Mouse (Mus musculus) hindbrain, postnatal 0 days (tissue): ENCODE data around the gene Gm6614. TPM values are rescaled to one million over a fixed set of nuclear protein-coding genes. Genes with fewer than 3 reads are reported as not detected.

Source experiments
- ATAC-seq: fragments of 200-750 bp; cut with Nextera tagmentation; 2 replicates; pipeline ENCODE4 v1.8.0; 2017; ENCODE audit warnings: mild to moderate bottlenecking, moderate TSS enrichment, moderate library complexity
- DNase-seq: peaks from one replicate; pipeline ENCODE4 v3.0.0-alpha.2; 2015; ENCODE audit warnings: low spot score
- H3K27ac ChIP-seq: fragments of 300-500 bp; sonication (generic); 2 replicates; pipeline ENCODE4 v1.5.1; 2014; ENCODE audit warnings: mild to moderate bottlenecking
- H3K27me3 ChIP-seq: fragments of 300-500 bp; sonication (generic); 2 replicates; pipeline ENCODE4 v1.6.1; 2014; ENCODE audit warnings: low read length, mixed read lengths; ENCODE audit not compliant: insufficient read depth
- H3K36me3 ChIP-seq: fragments of 300-500 bp; sonication (generic); 2 replicates; pipeline ENCODE4 v1.6.1; 2014; ENCODE audit warnings: low read length, mixed read lengths; ENCODE audit not compliant: insufficient read depth
- H3K4me1 ChIP-seq: fragments of 300-500 bp; sonication (generic); 2 replicates; pipeline ENCODE4 v1.6.1; 2014; ENCODE audit warnings: antibody characterized with exemption, low read length, mixed read lengths; ENCODE audit not compliant: insufficient read depth
- H3K4me2 ChIP-seq: fragments of 300-500 bp; sonication (generic); 2 replicates; pipeline ENCODE4 v1.6.1; 2014; ENCODE audit warnings: low read depth, mild to moderate bottlenecking, low read length, moderate library complexity, mixed read lengths
- H3K4me3 ChIP-seq: fragments of 300-500 bp; sonication (generic); 2 replicates; pipeline ENCODE4 v1.5.1; 2014; ENCODE audit warnings: low read length
- H3K9ac ChIP-seq: fragments of 300-500 bp; sonication (generic); replicated peaks from 2 replicates; pipeline ENCODE4 v1.6.1; 2014; ENCODE audit warnings: mild to moderate bottlenecking, low read length, moderate library complexity, mixed read lengths
- H3K9me3 ChIP-seq: fragments of 300-500 bp; sonication (generic); 2 replicates; pipeline ENCODE4 v1.6.1; 2016; ENCODE audit warnings: low read length, mixed read lengths
- CTCF ChIP-seq: IDR thresholded peaks from 2 replicates; pipeline ENCODE4 v1.5.1; 2016; ENCODE audit warnings: antibody characterized with exemption, control low read depth, low read depth
- WGBS: fragments of 180-500 bp; shearing (Covaris S2); extraction: QIAGEN DNeasy Blood & Tissue Kit; methylation state at CpG from one replicate; pipeline ENCODE4 v1.1.7; 2014; 5-methylcytosine and 5-hydroxymethylcytosine counted together
- polyA plus RNA-seq: library from polyadenylated mRNA; unstranded; fragments of >200 nt; fragmentation: Nextera tagmentation; extraction: Ambion mirVana; gene quantifications from 2 replicates; pipeline ENCODE4 v1.2.1, GENCODE M21; 2015
- total RNA-seq: library from RNA; depleted of rRNA; stranded (reverse); fragments of >200 nt; gene quantifications from 2 replicates; pipeline ENCODE4 v1.2.3, GENCODE M21; 2014

The Gm6614 gene
- total and polyA plus RNA-seq, 2 experiments from 2014 or later: 0.58 TPM; not detected in 1

- 92% methylated on average over 3 of the region's 3 CpGs for WGBS
- Histone ChIP-seq H3K27ac (no peak overlapping the region), H3K4me2 (no peak overlapping the region), H3K36me3 (no peaks in the 10 kb centered on the region), H3K9me3 (no peaks in the 10 kb centered on the region), H3K4me1 (no peaks in the 10 kb centered on the region), H3K27me3 (no peaks in the 10 kb centered on the region), H3K9ac (no peak overlapping the region), H3K4me3 (no peak overlapping the region)
- no peak for TF ChIP-seq CTCF
- DNase-seq (no peak), ATAC-seq (no peak)
These were observed 10.5 kb upstream of the Gm6614 start for GRCm38 (mm10) chr6:142021671-142022070.

GRCm38 (mm10) chr6:141986772-141987171, 24.4 kb downstream of the Gm6614 start:
- ATAC-seq (no peak), DNase-seq (no peak)
- Histone ChIP-seq H3K27me3 (no peaks in the 10 kb centered on the region), H3K4me3 (no peak overlapping the region), H3K27ac (no peak overlapping the region), H3K4me1 (no peaks in the 10 kb centered on the region), H3K36me3 (no peaks in the 10 kb centered on the region), H3K9ac (no peak overlapping the region), H3K4me2 (no peak overlapping the region), H3K9me3 (no peaks in the 10 kb centered on the region)
- no peak for TF ChIP-seq CTCF
- WGBS: 97% methylated on average over 6 of the region's 6 CpGs

GRCm38 (mm10) chr6:141984644-141985043, 26.6 kb downstream of the Gm6614 start:
- no peaks in the 10 kb centered on the region for H3K4me1 ChIP-seq
- ATAC-seq: no peak
- WGBS: 70% methylated on average over 3 of the region's 3 CpGs

GRCm38 (mm10) chr6:141962420-141962819, 48.8 kb downstream of the Gm6614 start:
- 88% methylated on average over 1 of the region's 1 CpGs for WGBS
- no peak overlapping the region for H3K9ac ChIP-seq
- H3K27ac ChIP-seq: no peak overlapping the region
- no peak for TF ChIP-seq CTCF
- H3K9me3 ChIP-seq: no peaks in the 10 kb centered on the region
- no peak overlapping the region for H3K4me2 ChIP-seq
- H3K27me3 ChIP-seq: no peaks in the 10 kb centered on the region
- no peaks in the 10 kb centered on the region for H3K36me3 ChIP-seq
- no peak for ATAC-seq
- H3K4me1 ChIP-seq: no peaks in the 10 kb centered on the region
- no peak overlapping the region for H3K4me3 ChIP-seq
- DNase-seq: no peak

More at GRCm38 (mm10) chr6:141984644-141985043, 26.6 kb downstream of the Gm6614 start:
- no peak for TF ChIP-seq CTCF
- Histone ChIP-seq H3K36me3 (no peaks in the 10 kb centered on the region), H3K27ac (no peak overlapping the region), H3K9ac (no peak overlapping the region), H3K27me3 (no peaks in the 10 kb centered on the region), H3K9me3 (no peaks in the 10 kb centered on the region), H3K4me2 (no peak overlapping the region), H3K4me3 (no peak overlapping the region)
- no peak for DNase-seq

GRCm38 (mm10) chr6:141961861-141962260, 49.4 kb downstream of the Gm6614 start:
- Histone ChIP-seq H3K4me3 (no peak overlapping the region), H3K4me2 (no peak overlapping the region), H3K27me3 (no peaks in the 10 kb centered on the region), H3K27ac (no peak overlapping the region), H3K9me3 (no peaks in the 10 kb centered on the region), H3K4me1 (no peaks in the 10 kb centered on the region), H3K36me3 (no peaks in the 10 kb centered on the region), H3K9ac (no peak overlapping the region)
- DNase-seq (no peak), ATAC-seq (no peak)
- no peak for TF ChIP-seq CTCF
- 90% methylated on average over 3 of the region's 3 CpGs for WGBS

- Histone ChIP-seq H3K9ac (no peak overlapping the region), H3K4me3 (no peak overlapping the region), H3K27ac (no peak overlapping the region), H3K4me1 (no peaks in the 10 kb centered on the region), H3K9me3 (no peaks in the 10 kb centered on the region), H3K36me3 (no peaks in the 10 kb centered on the region), H3K4me2 (no peak overlapping the region), H3K27me3 (no peaks in the 10 kb centered on the region)
- WGBS: 81% methylated on average over 5 of the region's 5 CpGs
- ATAC-seq: no peak
- TF ChIP-seq CTCF: no peak
- no peak for DNase-seq
These were observed 50.7 kb downstream of the Gm6614 start for GRCm38 (mm10) chr6:141960482-141960881.

GRCm38 (mm10) chr6:141946862-141947261, 64.4 kb downstream of the Gm6614 start, which contains the start of gene Slco1a1:
Gene Slco1a1, minus strand, starts transcription at chr6:141946962.
- ATAC-seq (no peak), DNase-seq (no peak)
- no peak within 1 kb of the TSS for H3K9ac ChIP-seq
- H3K4me3 ChIP-seq: no peak within 1 kb of the TSS
- no peaks in the 10 kb centered on the region for H3K36me3 ChIP-seq
- H3K4me2 ChIP-seq: no peak within 1 kb of the TSS
- H3K27ac ChIP-seq: no peak within 1 kb of the TSS
- H3K27me3 ChIP-seq: no peaks in the 10 kb centered on the region
- TF ChIP-seq CTCF: no peak
- H3K9me3 ChIP-seq: no peaks in the 10 kb centered on the region
- H3K4me1 ChIP-seq: no peaks in the 10 kb centered on the region
